Mouse (Mus musculus) T-helper 17 cell (primary cell): ENCODE measurements at regions not wholly inside any gene's neighbourhood (a gene's known extent, or its start where the extent isn't known, plus 50 kb on each side); places are given as distances from the start of the nearest gene placed in this dataset.

Experiments
- in situ Hi-C, 2 experiments: fragments of 300-600 bp; cut with MboI, MseI; formaldehyde crosslinking; loops; 1 replicate in 1 of 2; 2 replicates in 1 of 2; pipeline ENCODE4 v1.15.1; 2025; ENCODE audit warnings: high pct_unique_total_duplicates in 2 of 2

- in situ Hi-C loops, result no loop called here
These were observed 774.6 kb downstream of the Brinp1 start for GRCm38 (mm10) chr4:68179551-68179950.

- in situ Hi-C loops, result no loop called here
These were observed 797.7 kb downstream of the Brinp1 start for GRCm38 (mm10) chr4:68156499-68156898.

GRCm38 (mm10) chr4:68148483-68149069 lies 805.6 kb downstream of the Brinp1 start:
- in situ Hi-C loops, result no loop called here

GRCm38 (mm10) chr4:68128124-68128523 lies 826.1 kb downstream of the Brinp1 start:
- in situ Hi-C loops, result no loop called here

- in situ Hi-C loops, result no loop called here
These were observed 839.7 kb downstream of the Brinp1 start for GRCm38 (mm10) chr4:68114502-68114901.

GRCm38 (mm10) chr4:68085255-68085654 lies 868.9 kb downstream of the Brinp1 start:
- in situ Hi-C loops, result no loop called here

- in situ Hi-C loops, result no loop called here
These were observed 897.2 kb downstream of the Brinp1 start for GRCm38 (mm10) chr4:68056813-68057578.

- in situ Hi-C loops, result no loop called here
These were observed 931.3 kb downstream of the Brinp1 start for GRCm38 (mm10) chr4:68022891-68023303.

GRCm38 (mm10) chr4:68011371-68011770 lies 942.8 kb downstream of the Brinp1 start:
- in situ Hi-C loops, result no loop called here

GRCm38 (mm10) chr4:67994796-67995283 lies 959.4 kb downstream of the Brinp1 start:
- in situ Hi-C loops, result no loop called here

GRCm38 (mm10) chr4:67963456-67963855 lies 990.7 kb downstream of the Brinp1 start:
- in situ Hi-C loops, result loop anchor here in 1 of 2 experiments (5.0 kb wide), 1 partner anchor 69 kb away; no protein-coding TSS in a partner anchor

- in situ Hi-C loops, result no loop called here
These were observed 1006.2 kb downstream of the Brinp1 start for GRCm38 (mm10) chr4:67948000-67948399.

GRCm38 (mm10) chr4:67932481-67932880 lies 1021.7 kb downstream of the Brinp1 start:
- in situ Hi-C loops, result no loop called here

GRCm38 (mm10) chr4:67899109-67899508 lies 1055.1 kb downstream of the Brinp1 start:
- in situ Hi-C loops, result no loop called here

GRCm38 (mm10) chr4:67891946-67892575 lies 1062.1 kb downstream of the Brinp1 start:
- in situ Hi-C loops, result no loop called here

GRCm38 (mm10) chr4:67887954-67888353 lies 1060.6 kb downstream of the Tlr4 start:
- in situ Hi-C loops, result loop anchor here in 1 of 2 experiments (10.0 kb wide), 1 partner anchor 1133 kb away; no protein-coding TSS in a partner anchor

GRCm38 (mm10) chr4:67885204-67885603 lies 1057.8 kb downstream of the Tlr4 start:
- in situ Hi-C loops, result loop anchor here in 1 of 2 experiments (10.0 kb wide), 1 partner anchor 1130 kb away; no protein-coding TSS in a partner anchor

GRCm38 (mm10) chr4:67862218-67862617 lies 1034.8 kb downstream of the Tlr4 start:
- in situ Hi-C loops, result loop anchor here in 1 of 2 experiments (10.0 kb wide), 1 partner anchor 1403 kb away; no protein-coding TSS in a partner anchor

- in situ Hi-C loops, result loop anchor here in 1 of 2 experiments (10.0 kb wide), 1 partner anchor 1403 kb away; no protein-coding TSS in a partner anchor
These were observed 1034.4 kb downstream of the Tlr4 start for GRCm38 (mm10) chr4:67861801-67862200.

GRCm38 (mm10) chr4:67853001-67853400 lies 1025.6 kb downstream of the Tlr4 start:
- in situ Hi-C loops, result no loop called here

- in situ Hi-C loops, result no loop called here
These were observed 1006.0 kb downstream of the Tlr4 start for GRCm38 (mm10) chr4:67833397-67833796.

- in situ Hi-C loops, result no loop called here
These were observed 998.1 kb downstream of the Tlr4 start for GRCm38 (mm10) chr4:67825484-67825883.
